Mouse (Mus musculus) stomach, embryonic 15.5 days (tissue): Measurements from ENCODE around the gene Map6d1. TPM values are rescaled to one million over a fixed set of nuclear protein-coding genes. Genes with fewer than 3 reads are reported as not detected.

ENCODE experiments used
- polyA plus RNA-seq: library from polyadenylated mRNA; unstranded; fragments of >200 nt; fragmentation: Nextera tagmentation; extraction: Ambion mirVana; gene quantifications from 2 replicates; pipeline ENCODE4 v1.2.1, GENCODE M21; 2015

The Map6d1 gene
- polyA plus RNA-seq, 1 experiment from 2014 or later: 0.82 TPM

Other genes with a start within 250 kb of the Map6d1 start
- gene Klhl24, start 143.8 kb downstream of the Map6d1 start, polyA plus RNA-seq: 17.3 and 18.5 TPM in 2 replicates
- 24.9 and 30.9 TPM in 2 replicates for gene Yeats2, start 100.3 kb downstream of the Map6d1 start, polyA plus RNA-seq
- 83.8 and 90.7 TPM in 2 replicates for gene Parl, start 61.0 kb upstream of the Map6d1 start, polyA plus RNA-seq
- not detected in 2 replicates for gene Cyp2ab1, start 84.0 kb upstream of the Map6d1 start, polyA plus RNA-seq
- gene Abcc5, start 185.0 kb upstream of the Map6d1 start, polyA plus RNA-seq: 46.8 and 50.7 TPM in 2 replicates